Mouse (Mus musculus): ENCODE measurements around the gene Crygb. TPM values are rescaled to one million over a fixed set of nuclear protein-coding genes. Genes with fewer than 3 reads are reported as not detected.
A peak's percentile ranks its signal among the peaks of the same experiment; 100 is the strongest.

Crygb gene
- polyA plus RNA-seq, 1 experiment = not detected

DNA sequence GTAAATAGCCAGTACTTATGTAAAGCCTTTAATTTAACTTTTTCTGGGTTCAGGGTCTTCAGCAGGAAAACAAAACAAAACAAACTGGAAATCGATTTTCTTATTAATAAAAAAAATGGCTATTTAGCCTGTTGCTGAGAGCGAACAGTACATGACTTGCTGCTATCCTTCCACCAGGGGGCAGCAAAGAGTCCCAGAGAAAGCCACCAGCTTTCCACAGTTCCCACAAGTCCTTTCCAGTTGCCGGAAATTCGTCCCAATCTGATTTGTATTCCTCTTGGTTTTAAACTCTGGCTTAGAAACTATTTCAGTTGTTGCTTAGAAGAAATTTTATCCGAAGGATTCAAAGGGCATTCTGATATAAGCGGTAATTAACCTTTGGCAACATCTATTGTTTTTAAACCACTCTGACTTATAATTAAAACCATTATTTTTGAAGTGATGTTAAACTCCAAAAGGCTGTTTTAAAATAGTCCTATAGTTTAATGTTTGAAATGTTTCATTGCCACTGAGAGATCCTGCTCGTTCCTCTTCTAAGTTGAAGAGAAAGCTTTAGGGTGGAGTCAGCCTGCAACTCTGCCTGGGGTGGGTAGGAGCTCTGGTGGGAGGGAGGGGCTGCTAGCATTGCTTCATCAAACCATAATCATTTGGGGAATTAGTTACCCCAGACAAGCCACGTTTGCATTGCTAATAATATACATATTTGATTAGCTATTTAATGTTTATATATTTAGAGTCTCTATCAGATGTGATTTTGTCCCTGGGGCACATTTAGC is 30.1 kb upstream of the Crygb start:
- Histone ChIP-seq H3K4me3 (replicated peaks; ENCODE audit: extremely low read depth, low read depth, low read length) (no peak overlapping the region), H3K4me1 (ENCODE audit: control insufficient read depth, insufficient read depth, low read length) (no peaks in the 10 kb centered on the region)
- peak; percentile 43 for DNase-seq
- peak; percentile 89 for TF ChIP-seq CTCF (IDR thresholded peaks at IDR 0.05; ENCODE audit: insufficient read depth, low read length)
- no peak for TF ChIP-seq POLR2A (IDR thresholded peaks at IDR 0.05; ENCODE audit: borderline replicate concordance, extremely low read depth, low read depth, low read length)
- 7% methylated on average over 8 of the region's 8 CpGs for WGBS

GRCm38 (mm10) chr1:65109756-65110435 is 27.8 kb upstream of the Crygb start:
- H3K4me1 ChIP-seq (ENCODE audit: control insufficient read depth, insufficient read depth, low read length) = no peaks in the 10 kb centered on the region
- TF ChIP-seq POLR2A (IDR thresholded peaks at IDR 0.05; ENCODE audit: borderline replicate concordance, extremely low read depth, low read depth, low read length) (no peak), CTCF (IDR thresholded peaks at IDR 0.05; ENCODE audit: insufficient read depth, low read length) (no peak)
- H3K4me3 ChIP-seq (replicated peaks; ENCODE audit: extremely low read depth, low read depth, low read length) = no peak overlapping the region
- 74% methylated on average over 25 of the region's 25 CpGs for WGBS
- DNase-seq = no peak

DNA sequence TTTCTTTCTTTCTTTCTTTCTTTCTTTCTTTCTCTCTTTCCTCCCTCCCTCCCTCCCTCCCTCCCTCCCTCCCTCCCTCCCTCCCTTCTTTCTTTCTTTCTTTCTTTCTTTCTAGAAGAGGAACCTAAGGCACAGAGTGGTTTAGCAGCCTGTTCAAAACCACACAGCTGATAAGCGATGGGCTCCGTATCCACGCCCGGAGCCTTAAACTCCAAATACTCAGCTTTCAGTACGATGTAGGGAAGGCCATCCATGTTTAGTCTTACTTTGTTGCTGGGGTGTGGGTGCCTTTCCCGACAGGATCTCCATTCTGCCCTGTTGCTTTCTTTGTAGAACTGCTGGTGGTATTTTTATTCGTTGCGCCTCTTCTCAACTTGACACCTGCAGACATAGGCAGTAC is 27.1 kb upstream of the Crygb start:
- no peaks in the 10 kb centered on the region for H3K4me1 ChIP-seq (ENCODE audit: control insufficient read depth, insufficient read depth, low read length)
- no peak overlapping the region for H3K4me3 ChIP-seq (replicated peaks; ENCODE audit: extremely low read depth, low read depth, low read length)
- DNase-seq = no peak
- 90% methylated on average over 8 of the region's 8 CpGs for WGBS
- TF ChIP-seq CTCF (IDR thresholded peaks at IDR 0.05; ENCODE audit: insufficient read depth, low read length) (no peak), POLR2A (IDR thresholded peaks at IDR 0.05; ENCODE audit: borderline replicate concordance, extremely low read depth, low read depth, low read length) (no peak)

GRCm38 (mm10) chr1:65107654-65108279 is 25.7 kb upstream of the Crygb start:
- H3K4me3 ChIP-seq (replicated peaks; ENCODE audit: extremely low read depth, low read depth, low read length) = no peak overlapping the region
- TF ChIP-seq CTCF (IDR thresholded peaks at IDR 0.05; ENCODE audit: insufficient read depth, low read length) = no peak
- no peak for TF ChIP-seq POLR2A (IDR thresholded peaks at IDR 0.05; ENCODE audit: borderline replicate concordance, extremely low read depth, low read depth, low read length)

GRCm38 (mm10) chr1:65103273-65103672 is 21.2 kb upstream of the Crygb start, which contains the start of gene Cryga:
TSS of gene Cryga (minus strand) at chr1:65103373.
- no peak for DNase-seq
- Histone ChIP-seq H3K4me3 (replicated peaks; ENCODE audit: extremely low read depth, low read depth, low read length) (no peak within 1 kb of the TSS), H3K4me1 (ENCODE audit: control insufficient read depth, insufficient read depth, low read length) (no peaks in the 10 kb centered on the region)
- no peak for TF ChIP-seq CTCF (IDR thresholded peaks at IDR 0.05; ENCODE audit: insufficient read depth, low read length)
- no peak for TF ChIP-seq POLR2A (IDR thresholded peaks at IDR 0.05; ENCODE audit: borderline replicate concordance, extremely low read depth, low read depth, low read length)
- 84% methylated on average over 11 of the region's 11 CpGs for WGBS

More at GRCm38 (mm10) chr1:65107654-65108279, 25.7 kb upstream of the Crygb start:
- DNase-seq = no peak
- no peaks in the 10 kb centered on the region for H3K4me1 ChIP-seq (ENCODE audit: control insufficient read depth, insufficient read depth, low read length)
- 78% methylated on average over 10 of the region's 10 CpGs for WGBS

DNA sequence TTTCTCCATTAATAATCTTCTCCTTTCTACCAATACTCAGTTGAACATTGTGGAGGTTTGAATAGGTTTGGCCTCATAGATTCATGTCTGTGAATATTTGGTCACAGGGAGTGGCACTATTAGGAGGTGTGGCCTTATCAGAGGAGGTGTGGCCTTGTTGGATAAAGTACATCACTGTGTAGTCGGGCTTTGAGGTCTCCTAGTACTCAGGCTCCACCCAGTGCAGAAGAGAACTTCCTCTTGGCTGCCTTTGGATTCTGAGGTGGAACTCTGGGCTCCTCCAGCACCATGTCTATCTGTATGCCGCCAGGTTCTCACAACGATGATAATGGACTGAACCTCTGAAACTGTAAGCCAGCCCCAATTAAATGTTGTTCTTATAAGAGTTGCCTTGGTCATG is 14.9 kb upstream of the Crygb start:
- Histone ChIP-seq H3K4me3 (replicated peaks; ENCODE audit: extremely low read depth, low read depth, low read length) (no peak overlapping the region), H3K4me1 (ENCODE audit: control insufficient read depth, insufficient read depth, low read length) (no peaks in the 10 kb centered on the region)
- TF ChIP-seq POLR2A (IDR thresholded peaks at IDR 0.05; ENCODE audit: borderline replicate concordance, extremely low read depth, low read depth, low read length) = no peak
- no peak for TF ChIP-seq CTCF (IDR thresholded peaks at IDR 0.05; ENCODE audit: insufficient read depth, low read length)
- DNase-seq = no peak
- 82% methylated on average over 3 of the region's 3 CpGs for WGBS

- no peak for TF ChIP-seq CTCF (IDR thresholded peaks at IDR 0.05; ENCODE audit: insufficient read depth, low read length)
- no peak overlapping the region for H3K4me3 ChIP-seq (replicated peaks; ENCODE audit: extremely low read depth, low read depth, low read length)
- H3K4me1 ChIP-seq (ENCODE audit: control insufficient read depth, insufficient read depth, low read length) = no peaks in the 10 kb centered on the region
- 87% methylated on average over 3 of the region's 3 CpGs for WGBS
- DNase-seq = no peak
Measured at GRCm38 (mm10) chr1:65091566-65091965, 9.5 kb upstream of the Crygb start.

- TF ChIP-seq CTCF (IDR thresholded peaks at IDR 0.05; ENCODE audit: insufficient read depth, low read length) = no peak
- no peak for TF ChIP-seq POLR2A (IDR thresholded peaks at IDR 0.05; ENCODE audit: borderline replicate concordance, extremely low read depth, low read depth, low read length)
- Histone ChIP-seq H3K4me3 (replicated peaks; ENCODE audit: extremely low read depth, low read depth, low read length) (no peak overlapping the region), H3K4me1 (ENCODE audit: control insufficient read depth, insufficient read depth, low read length) (no peaks in the 10 kb centered on the region)
- DNase-seq = peak; percentile 17
- 21% methylated on average over 2 of the region's 2 CpGs for WGBS
Measured at GRCm38 (mm10) chr1:65090370-65090769, 8.3 kb upstream of the Crygb start.

DNA sequence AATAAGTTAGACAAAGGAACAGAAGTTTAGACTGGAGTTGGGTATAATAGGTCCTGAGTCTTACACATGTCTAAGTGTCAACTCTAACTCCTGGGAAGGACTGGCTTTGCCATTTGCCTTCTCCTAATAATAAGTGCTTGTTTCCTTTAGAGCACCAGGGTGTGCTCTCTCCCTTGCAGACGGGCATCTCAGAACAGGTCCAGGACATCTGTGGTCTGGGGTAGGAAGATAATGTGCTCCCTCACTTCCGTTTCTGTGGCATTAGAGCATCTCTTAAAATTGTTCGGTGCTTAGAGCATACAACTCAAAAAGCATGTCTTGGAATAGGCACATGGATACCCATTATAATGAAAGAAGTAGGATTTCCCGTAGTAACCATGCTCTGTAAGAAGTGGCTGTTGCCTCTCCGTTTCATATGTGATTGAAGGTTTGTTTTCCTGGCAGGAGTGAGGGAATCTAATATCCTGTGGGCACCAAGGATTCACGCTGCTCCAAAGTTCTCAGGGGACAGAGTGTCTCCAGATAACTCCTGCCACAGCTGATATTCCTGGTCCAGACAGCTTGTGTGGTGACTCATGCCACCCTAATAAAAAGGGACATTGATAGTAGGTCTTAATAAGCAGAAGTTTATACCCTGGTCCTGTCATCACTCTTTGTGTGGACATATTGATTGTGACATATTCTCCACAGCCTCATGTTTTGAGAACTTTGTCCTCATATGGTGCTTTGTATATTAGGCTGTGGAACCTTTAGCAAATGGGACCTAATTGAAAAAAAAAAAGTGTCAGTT is 6.7 kb upstream of the Crygb start:
- TF ChIP-seq POLR2A (IDR thresholded peaks at IDR 0.05; ENCODE audit: borderline replicate concordance, extremely low read depth, low read depth, low read length) = no peak
- no peak for TF ChIP-seq CTCF (IDR thresholded peaks at IDR 0.05; ENCODE audit: insufficient read depth, low read length)
- H3K4me1 ChIP-seq (ENCODE audit: control insufficient read depth, insufficient read depth, low read length) = no peaks in the 10 kb centered on the region
- no peak overlapping the region for H3K4me3 ChIP-seq (replicated peaks; ENCODE audit: extremely low read depth, low read depth, low read length)
- 68% methylated on average over 6 of the region's 6 CpGs for WGBS
- DNase-seq = no peak

All from lung, adult 2 months (tissue).